Mouse (Mus musculus) activated CD4-positive, CD25-positive, alpha-beta regulatory T cell, adult 4 months (primary cell): ENCODE measurements around the gene Pdk2. TPM values are rescaled to one million over a fixed set of nuclear protein-coding genes. Genes with fewer than 3 reads are reported as not detected.

Experiments used
- ATAC-seq: one replicate; pipeline ENCODE4 v1.8.0; 2017
- polyA plus RNA-seq, 2 experiments: library from polyadenylated mRNA; unstranded; fragments of 100-300 nt; shearing (Covaris generic); gene quantifications; one replicate each; pipeline ENCODE4 v1.2.1; 2017

The Pdk2 gene
- polyA plus RNA-seq, 2 experiments from 2014 or later = 2.9 to 5.6 TPM

GRCm38 (mm10) chr11:94986435-94986834 is 54.7 kb downstream of the Pdk2 start:
- no peak for ATAC-seq

- ATAC-seq = no peak
Measured at GRCm38 (mm10) chr11:94985822-94986221, 55.3 kb downstream of the Pdk2 start.

GRCm38 (mm10) chr11:94985140-94985539 is 56.0 kb downstream of the Pdk2 start:
- ATAC-seq = no peak

- no peak for ATAC-seq
Measured at GRCm38 (mm10) chr11:94979462-94980179, 61.5 kb downstream of the Pdk2 start.

- peak; percentile 92 for ATAC-seq
Measured at GRCm38 (mm10) chr11:94978947-94979346, 62.2 kb downstream of the Pdk2 start.

- no peak for ATAC-seq
Measured at GRCm38 (mm10) chr11:94978178-94978915, 62.8 kb downstream of the Pdk2 start.

Other genes starting within 250 kb of the Pdk2 start
- under 1 TPM; 0.10 to 0.61 TPM for gene Col1a1, start 105.1 kb downstream of the Pdk2 start, polyA plus RNA-seq
- not detected for gene Hils1, start 73.8 kb downstream of the Pdk2 start, polyA plus RNA-seq
- under 1 TPM in 1 of 2 experiments, not detected in 1; 0.46 TPM for gene Sgca, start 65.0 kb downstream of the Pdk2 start, polyA plus RNA-seq
- 10 to 100 TPM; 23.1 to 24.0 TPM for gene Ppp1r9b, start 50.3 kb downstream of the Pdk2 start, polyA plus RNA-seq
- gene Samd14, start 31.5 kb downstream of the Pdk2 start, polyA plus RNA-seq = under 1 TPM in 1 of 2 experiments, not detected in 1; 0.32 TPM
- under 1 TPM; 0.56 to 0.64 TPM for gene Itga3, start 35.4 kb upstream of the Pdk2 start, polyA plus RNA-seq
- gene Dlx3, start 78.8 kb upstream of the Pdk2 start, polyA plus RNA-seq = not detected
- not detected for gene Dlx4, start 104.9 kb upstream of the Pdk2 start, polyA plus RNA-seq
- gene Tac4, start 220.2 kb upstream of the Pdk2 start, polyA plus RNA-seq = not detected